Mouse (Mus musculus) ovary, postnatal 14 days (tissue): ENCODE results near the gene Hoxa9.

Experiments used
- DNase-seq: peaks from one replicate; pipeline ENCODE4 v3.0.0; 2022; ENCODE audit warnings: low spot score

The Hoxa9 gene

DNA sequence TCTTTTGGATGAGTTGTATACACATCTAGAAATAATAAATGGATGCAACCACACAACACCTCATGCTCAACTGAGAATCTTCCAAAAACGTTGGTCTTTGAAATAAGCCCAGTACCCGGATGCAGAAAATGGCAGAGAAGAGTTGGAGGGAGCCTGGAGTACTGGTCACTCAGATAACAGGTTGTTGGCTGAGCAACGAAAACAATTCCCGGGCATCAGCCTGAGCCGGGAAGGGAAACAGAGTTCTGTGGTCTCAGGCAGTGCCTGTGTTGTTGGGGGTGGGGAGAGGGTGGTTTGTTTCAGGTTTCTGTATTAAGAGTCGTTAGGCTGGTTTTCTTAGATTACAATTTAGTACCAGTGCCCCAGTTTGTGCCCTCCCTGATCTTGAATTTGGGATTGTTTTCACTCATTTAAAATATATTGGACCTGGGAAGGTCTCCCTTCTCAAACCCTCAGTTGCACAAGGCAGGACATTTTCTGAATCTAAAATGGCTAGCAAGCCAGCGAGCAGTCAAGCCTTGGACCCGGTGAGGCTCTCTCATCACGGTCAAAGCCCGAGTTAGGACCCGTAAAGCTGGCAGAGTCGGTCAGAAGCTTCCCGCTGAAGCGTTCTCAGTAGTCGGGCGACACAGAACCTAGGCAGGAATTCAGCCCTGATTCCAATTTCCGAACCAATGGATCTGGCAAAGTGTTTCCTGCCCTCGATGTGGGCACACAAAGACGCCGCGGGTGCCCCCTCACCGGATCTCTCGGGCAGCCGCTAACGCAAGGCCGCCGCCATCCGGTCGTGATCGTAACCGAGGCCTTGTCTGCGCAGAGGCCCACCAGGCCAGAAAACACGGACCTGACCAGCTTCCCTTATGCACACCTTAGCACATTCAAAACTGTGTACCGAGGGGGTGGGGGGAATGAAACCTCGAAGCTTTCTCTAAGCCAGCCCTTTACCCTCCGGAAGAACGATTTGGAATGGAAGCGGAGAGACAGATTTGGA lies 2.1 kb downstream of the Hoxa9 start:
- DNase-seq, result no peak

DNA sequence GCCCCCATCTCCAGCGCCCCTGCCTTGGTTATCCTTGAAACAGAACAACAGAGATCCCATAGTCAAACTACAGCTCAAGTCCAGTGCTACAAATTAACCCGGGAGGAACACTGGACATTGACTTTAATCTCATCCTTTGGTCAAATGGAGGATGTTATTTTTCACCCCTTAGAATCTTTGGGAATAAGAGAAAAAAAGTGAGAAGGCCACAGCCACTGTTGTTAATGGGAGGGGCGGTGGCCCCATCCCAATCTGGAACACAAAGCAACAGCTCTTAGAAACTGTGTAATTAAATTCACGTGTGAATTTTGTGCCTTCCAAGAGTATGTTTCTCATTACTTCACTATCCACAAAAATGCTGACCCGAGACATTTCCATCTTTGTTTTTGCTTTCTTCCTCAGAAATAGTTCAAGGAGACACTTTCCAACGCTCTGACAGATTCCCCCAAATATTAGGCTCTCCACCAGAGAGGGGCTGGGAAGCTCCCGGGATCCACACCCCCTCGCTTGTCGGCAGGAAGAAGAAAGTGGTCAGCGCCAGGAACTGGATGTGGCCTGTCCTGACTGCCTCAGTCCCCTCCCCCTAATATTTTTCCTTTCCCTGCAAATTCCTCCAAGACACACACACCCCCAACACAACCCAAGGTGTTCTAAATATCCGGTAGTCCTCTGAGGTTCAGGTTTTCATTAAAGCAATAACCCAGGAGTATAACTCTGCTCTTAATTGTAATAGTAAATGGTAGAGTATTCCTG lies 3.2 kb downstream of the Hoxa9 start:
- DNase-seq, result no peak

DNA sequence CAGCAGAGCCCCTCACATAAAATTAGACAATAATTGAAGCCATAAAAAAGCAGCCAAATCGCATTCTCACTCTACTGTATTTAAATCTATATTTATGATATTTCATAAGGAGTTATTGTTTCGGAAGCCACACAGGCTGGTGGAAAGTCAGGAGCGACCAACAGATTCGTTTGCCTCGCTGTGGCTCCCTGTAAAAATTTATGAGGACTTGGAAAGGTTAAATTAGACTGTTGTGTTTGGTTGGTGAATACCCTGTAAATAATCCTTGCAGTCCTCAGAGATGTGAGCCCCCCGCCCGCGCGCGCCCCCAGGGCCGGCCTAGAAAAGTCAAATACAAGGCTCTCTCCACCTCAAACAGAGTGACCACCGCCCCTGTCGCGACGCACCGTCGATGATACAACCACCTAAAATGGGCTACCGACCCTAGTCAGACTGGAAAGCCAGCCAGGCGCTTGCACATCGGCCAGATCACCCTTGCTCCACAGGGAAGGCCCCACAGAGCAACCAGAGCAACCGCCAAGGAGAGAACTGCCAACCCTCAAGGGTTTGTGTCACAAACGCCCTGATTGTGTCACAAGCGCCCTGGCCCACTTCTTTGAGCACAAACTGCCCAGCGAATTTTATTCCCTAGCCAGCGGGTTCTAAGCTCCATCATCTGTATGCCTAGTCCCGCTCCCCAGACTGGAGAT lies 4.2 kb downstream of the Hoxa9 start:
- no peak for DNase-seq

DNA sequence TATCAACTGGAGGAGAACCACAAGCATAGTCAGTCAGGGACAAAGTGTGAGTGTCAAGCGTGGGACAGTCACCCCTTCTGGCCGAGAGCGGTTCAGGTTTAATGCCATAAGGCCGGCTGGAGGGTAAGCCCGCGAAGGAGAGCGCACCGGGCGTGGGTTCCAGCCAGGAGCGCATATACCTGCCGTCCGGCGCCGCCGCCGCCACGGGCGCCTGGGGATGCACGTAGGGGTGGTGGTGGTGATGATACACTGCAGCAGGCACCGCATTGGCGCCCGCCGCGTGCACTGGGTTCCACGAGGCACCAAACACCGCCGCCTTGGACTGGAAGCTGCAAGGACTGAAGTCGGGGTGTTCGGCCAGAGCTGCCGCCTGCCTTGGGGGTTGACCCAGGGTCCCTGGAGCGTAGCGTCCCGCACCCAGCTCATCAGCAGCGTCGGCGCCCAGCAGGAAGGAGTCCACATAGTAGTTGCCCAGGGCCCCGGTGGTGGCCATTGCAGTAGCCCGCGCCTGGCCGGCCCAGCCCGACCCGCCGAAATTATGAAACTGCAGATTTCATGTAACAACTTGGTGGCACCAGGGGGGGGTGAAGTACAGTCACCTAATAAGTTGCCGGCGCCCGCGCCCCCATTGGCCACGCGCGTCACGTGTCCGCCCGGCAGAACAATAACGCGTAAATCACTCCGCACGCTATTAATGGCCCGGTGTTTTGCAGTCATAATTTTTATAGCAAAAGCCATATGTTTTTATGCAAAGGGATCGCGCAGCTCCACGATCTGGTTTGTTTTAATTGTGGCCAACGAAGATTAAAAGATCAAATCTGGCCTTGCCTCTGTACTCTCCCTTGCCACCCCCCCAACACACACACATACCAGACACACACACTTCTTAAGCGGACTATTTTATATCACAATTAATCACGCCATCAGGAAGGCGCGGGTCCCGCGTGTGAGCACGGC lies 5.0 kb downstream of the Hoxa9 start:
- DNase-seq, result no peak

GRCm38 (mm10) chr6:52224895-52225611 lies 5.8 kb downstream of the Hoxa9 start:
- no peak for DNase-seq

DNA sequence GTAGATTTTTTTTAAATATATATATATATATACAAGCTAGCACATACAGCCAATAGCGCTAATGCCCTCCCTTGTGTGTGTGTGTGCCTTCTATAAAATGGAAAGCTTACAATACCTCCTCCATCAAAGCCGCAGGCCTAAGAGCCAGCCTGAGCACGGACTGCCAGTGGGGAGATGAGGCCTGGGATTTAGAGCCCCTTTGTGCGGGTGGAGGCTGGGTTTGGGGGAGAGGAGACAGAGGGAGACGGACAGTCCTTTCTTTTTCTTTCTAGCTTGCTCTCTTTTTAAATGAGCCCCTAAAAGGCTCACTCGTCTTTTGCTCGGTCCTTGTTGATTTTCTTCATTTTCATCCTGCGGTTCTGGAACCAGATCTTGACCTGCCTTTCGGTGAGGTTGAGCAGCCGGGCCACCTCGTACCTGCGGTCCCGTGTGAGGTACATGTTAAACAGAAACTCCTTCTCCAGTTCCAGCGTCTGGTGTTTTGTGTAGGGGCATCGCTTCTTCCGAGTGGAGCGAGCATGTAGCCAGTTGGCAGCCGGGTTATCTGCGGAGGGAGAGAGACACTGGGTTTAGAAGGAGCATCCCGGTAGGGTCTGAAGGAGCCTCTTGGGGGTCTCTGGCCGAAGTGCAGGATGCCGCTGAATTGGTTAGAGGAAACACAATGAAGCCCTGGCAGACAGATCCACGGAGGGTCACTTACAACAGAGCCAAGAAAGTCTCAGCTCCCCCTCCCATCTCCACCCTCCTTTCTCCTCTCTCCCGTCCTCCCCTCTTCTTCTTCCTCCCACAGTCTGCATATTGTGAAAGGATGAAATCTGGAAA lies 6.7 kb downstream of the Hoxa9 start:
- DNase-seq, result no peak

DNA sequence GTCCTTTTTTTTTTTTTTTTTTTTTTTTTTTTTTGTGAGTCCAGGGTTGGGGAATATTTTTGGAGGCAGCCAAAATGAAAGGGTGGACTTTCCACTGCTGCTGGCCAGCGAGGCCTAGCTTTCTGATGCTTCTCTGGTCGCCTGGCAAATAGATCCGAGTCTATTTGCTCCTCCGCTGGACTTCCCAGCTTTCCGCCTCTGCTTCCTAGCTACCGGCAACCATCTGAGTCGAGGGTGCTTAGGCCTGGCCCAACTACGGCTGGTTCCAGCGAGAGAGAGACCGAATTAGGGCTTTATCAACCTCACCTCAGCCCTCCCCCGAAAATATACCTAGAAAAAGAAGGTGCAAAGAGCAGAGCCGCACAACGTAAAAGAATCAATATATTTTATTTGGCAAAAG lies 8.2 kb downstream of the Hoxa9 start:
- no peak for DNase-seq

- no peak for DNase-seq
These were observed 8.8 kb downstream of the Hoxa9 start for GRCm38 (mm10) chr6:52221993-52222685.

- peak; percentile 92 for DNase-seq
These were observed 9.4 kb downstream of the Hoxa9 start, which contains the start of gene Hoxa7 for GRCm38 (mm10) chr6:52221337-52221992. Gene Hoxa7, minus strand, starts transcription at chr6:52221854.

DNA sequence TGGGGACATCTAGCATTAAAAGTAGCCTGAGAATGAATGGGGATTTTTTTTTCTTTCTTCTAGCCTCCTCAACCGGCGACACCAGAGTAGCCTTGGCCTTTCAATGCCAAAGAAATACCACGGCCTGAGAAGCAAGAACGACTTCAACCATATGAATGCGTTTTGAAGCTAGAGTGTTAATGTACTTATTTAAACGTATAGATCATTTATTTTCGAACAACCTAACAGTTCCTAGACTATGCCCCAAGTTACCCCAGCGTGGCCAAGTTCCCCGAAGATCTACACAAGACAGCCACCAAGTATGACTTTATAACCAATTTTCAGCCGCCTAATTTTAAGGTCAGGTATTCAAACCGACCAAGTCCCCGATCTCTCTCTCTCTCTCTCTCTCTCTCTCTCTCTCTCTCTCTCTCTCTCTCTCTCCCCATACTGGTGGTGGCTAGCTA lies 10.0 kb downstream of the Hoxa9 start:
- no peak for DNase-seq

DNA sequence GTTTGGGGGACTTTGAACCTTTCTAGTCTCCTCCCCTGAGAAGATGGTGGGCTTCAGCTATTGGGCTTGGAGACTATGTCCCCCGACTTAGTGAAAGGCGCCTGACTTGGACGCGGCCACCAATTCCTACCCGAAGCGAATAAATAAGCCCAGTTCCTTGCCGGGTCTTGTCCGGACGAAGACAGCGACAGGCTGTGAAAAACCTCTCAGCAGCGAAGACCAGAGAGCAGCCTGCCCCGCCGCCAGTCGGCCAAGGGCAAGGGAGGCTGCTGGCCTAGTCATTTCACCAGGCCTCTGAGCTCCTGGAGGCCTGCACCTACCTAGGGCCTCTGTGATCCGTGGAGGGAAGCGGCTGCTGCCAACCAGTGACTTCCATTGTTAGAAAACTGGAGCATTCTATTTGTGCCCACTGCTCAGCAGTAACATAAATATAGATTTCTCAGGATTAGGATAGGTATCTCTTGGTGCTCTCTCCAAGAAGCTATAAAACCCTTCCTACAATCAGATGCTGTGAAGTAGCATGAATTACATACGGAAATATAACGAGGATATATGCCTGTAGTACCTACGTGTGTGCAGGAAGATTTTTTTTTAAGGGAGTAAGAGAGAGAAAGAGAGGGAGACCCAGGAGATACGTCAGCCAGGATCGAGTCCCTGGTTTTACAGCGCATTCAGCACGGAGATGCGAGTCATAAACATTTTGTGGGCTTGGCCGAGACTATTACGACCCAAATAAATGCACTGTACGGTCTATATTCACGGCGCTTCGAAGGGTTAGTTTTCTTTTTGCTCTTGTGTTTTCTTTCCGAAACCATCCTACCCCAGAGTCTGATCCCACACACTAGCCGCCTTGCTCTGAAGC lies 10.7 kb downstream of the Hoxa9 start:
- DNase-seq, result no peak

GRCm38 (mm10) chr6:52219234-52219942 lies 11.5 kb downstream of the Hoxa9 start:
- no peak for DNase-seq

DNA sequence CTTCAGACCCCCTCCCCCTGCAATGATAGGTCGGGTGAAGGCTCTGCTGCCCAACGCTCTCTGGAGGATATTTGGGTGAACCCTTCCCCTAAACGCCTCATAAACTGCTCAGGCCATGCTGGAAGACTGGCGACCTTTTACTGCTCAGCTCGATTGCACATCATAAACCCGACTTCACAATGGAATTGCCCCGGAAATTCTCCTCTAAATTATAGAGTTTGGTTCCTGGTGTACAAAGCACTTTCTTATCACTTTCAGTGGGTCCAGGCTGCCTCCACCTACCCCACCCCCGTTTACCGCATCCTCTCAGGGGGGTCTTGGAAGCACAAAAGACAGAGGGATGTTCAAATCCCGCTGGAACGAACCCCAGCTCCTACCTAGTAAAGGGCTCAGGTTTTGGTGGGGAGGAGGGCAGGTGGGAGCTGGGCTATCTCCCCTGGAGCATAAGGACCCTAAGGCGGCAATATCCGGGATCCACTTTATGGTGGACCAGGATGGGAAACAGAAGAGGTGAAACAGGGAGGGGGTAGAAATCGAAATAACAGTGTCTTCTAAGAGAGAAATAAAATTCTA lies 12.2 kb downstream of the Hoxa9 start:
- DNase-seq, result no peak

DNA sequence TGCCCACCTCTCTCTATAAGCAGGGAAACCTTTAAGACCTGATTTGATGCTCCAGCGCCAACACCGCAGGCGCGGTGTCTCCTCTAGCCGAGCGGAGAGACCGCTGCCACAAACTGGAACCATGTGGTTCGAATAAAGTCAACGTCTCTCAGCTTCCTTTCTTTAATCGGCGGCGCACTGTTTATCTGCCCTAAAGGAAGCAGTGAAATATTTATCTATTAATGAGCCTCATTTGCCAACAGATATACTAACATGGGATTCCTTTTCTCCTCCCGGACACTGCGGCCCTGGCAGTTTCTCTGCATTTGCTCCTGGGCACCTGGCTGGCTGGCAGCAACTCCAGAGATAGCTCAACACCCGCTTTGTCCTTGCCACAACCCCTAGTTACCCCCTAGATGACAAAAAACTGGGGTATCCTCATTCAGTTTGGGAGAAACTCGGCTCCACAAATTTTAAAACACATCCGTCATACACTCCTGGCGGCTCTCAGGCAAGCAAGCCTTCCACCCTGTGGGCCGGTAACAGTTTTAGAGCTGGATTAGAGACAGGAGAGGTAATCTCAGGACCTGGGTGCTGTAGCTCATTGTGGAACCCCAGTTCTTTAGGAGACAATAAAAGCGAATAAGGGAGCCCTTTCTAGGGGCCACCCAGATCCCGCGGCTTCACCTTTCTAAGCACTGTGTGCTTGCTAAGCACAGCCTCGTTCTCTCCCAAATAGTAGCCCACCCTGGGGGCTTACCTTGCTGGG lies 12.8 kb downstream of the Hoxa9 start:
- no peak for DNase-seq

GRCm38 (mm10) chr6:52217459-52217768 lies 13.5 kb downstream of the Hoxa9 start:
- no peak for DNase-seq
